Mouse (Mus musculus) C2C12 (cell line): ENCODE results near the gene Fam160b1.

Source experiments
- CEBPB ChIP-seq: IDR thresholded peaks from one replicate; pipeline ENCODE4 v1.6.1; 2011; ENCODE audit warnings: low read depth, mild to moderate bottlenecking, control low read depth, moderate library complexity
- CTCF ChIP-seq: IDR thresholded peaks from one replicate; pipeline ENCODE4 v1.5.1; 2011; ENCODE audit not compliant: control insufficient read depth, insufficient read depth, insufficient read length
- MAX ChIP-seq: IDR thresholded peaks from one replicate; pipeline ENCODE4 v1.6.1; 2011; ENCODE audit warnings: mild to moderate bottlenecking, control low read depth
- MYOD1 ChIP-seq: IDR thresholded peaks from one replicate; pipeline ENCODE4 v1.6.1; 2011; ENCODE audit warnings: low read depth; ENCODE audit not compliant: control insufficient read depth, insufficient read length
- MYOG ChIP-seq: IDR thresholded peaks from one replicate; pipeline ENCODE4 v1.6.1; 2011; ENCODE audit not compliant: control insufficient read depth, insufficient read length; ENCODE audit errors: extremely low read depth
- USF1 ChIP-seq: IDR thresholded peaks from one replicate; pipeline ENCODE4 v1.6.1; 2011; ENCODE audit warnings: low read depth, mild to moderate bottlenecking, control low read depth, moderate library complexity

DNA sequence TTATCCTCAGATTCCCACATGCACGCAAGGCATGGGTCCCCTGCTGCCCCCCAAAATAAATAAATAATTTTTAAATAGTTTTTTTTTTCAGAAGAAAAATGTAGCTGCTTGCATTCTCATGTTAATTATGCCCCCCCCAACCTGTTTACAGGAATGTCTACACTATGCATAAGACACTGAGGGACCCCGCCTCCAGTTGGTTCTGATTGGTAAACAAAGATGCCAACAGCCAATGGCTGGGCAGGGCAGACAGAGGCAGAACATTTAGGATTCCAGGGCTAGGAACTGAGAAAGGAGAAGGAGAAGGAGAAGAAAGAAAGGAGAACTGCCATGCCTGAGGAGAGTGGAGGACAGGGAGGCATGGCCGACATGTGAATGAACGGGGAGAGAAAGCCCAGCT lies 27.1 kb upstream of the Fam160b1 start:
- TF ChIP-seq CTCF (no peak), MYOG (no peak), USF1 (no peak), CEBPB (no peak), MAX (no peak), MYOD1 (no peak)
